Mouse (Mus musculus): Measurements from ENCODE around the gene Ubn1. TPM values are rescaled to one million over a fixed set of nuclear protein-coding genes. Genes with fewer than 3 reads are reported as not detected.

Ubn1 gene
- polyA plus RNA-seq, 1 experiment from 2014 or later, result 27.7 TPM

DNA sequence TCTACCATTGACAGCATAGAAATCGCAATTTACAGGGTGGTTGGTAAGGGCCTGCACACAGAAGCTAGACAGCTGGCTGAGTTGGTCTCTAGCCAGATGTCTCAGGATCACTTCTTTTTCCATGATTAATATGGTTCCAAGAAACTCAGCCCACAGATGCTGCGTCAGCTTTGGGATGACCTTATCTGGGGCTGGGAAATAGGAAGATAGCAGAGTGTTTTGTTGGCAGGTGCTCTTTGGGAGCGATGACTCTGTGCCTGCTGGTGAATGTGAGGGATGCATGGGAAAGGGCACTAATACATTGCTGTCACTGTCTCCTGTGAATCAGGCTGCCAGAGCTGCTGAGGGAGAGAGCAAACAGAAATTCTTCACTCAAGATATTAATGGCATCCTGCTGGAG, 20.5 kb downstream of the Ubn1 start:
- in situ Hi-C loops (cut with MboI; ENCODE audit: low pct_unique_long_range_greater_than_20kb), result no loop called here
- no peak for TF ChIP-seq CTCF (IDR thresholded peaks at IDR 0.05)
- POLR2A ChIA-PET, result interaction anchor here (0.7 kb wide), 1 partner anchor 20 kb away, joined by 3 read pairs; the partner anchor contains the start of genes Glyr1 and Ubn1
- no peak for DNase-seq (ENCODE audit: low read depth, low spot score)
- no peaks in the 10 kb centered on the region for H3K27me3 ChIP-seq
- ATAC-seq, result no peak
- CTCF ChIA-PET, result interaction anchor here (2.0 kb wide), 1 partner anchor 9 kb away, joined by 4 read pairs; no protein-coding TSS in a partner anchor

DNA sequence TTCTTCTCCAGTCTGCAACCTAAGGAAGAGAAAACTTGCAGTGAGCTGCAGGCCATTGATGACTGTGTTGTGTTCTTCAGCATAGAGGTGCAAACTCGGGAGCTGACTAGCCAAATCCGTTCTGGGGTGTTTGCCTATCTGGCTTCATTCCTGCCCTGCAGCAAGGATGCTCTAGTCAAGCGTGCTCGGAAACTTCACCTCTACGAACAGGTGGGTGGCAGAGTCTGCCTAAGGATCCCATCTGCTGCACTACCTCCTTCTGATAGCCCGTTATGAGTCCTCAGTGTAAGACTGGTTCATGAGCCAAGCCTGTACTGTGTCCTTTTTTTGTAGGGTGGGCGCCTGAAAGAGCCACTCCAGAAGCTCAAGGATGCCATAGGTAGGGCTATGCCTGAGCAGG, 22.1 kb downstream of the Ubn1 start:
- ATAC-seq, result no peak
- TF ChIP-seq CTCF (IDR thresholded peaks at IDR 0.05), result no peak
- CTCF ChIA-PET, result interaction anchor here (1.3 kb wide), 2 partner anchors 22 to 57 kb away, joined by 3 read pairs; no protein-coding TSS in a partner anchor
- no peak for DNase-seq (ENCODE audit: low read depth, low spot score)
- POLR2A ChIA-PET, result interaction anchor here (0.6 kb wide), 1 partner anchor 356 kb away, joined by 4 read pairs; no protein-coding TSS in a partner anchor
- in situ Hi-C loops (cut with MboI; ENCODE audit: low pct_unique_long_range_greater_than_20kb), result no loop called here
- H3K27me3 ChIP-seq, result no peaks in the 10 kb centered on the region

DNA sequence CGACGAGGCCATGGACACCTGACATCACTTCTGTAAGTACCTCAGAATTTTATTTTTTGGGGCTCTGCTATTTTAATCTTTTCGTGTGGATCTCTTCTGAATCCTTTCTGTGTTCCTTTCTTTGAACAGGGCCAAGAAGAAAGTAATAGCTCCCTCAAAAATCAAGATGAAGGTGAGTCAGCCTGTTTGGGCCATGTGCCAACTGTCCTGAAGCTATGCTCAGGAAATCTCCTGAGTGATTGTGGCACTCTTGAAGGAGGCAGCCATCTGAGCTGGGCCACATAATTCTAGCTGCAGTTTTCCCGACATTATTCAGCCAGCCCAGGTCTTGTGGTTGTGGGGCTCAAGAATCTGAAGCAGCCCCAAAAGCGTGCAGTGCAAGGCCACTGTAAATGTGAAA, 24.5 kb downstream of the Ubn1 start:
- in situ Hi-C loops (cut with MboI; ENCODE audit: low pct_unique_long_range_greater_than_20kb), result no loop called here
- TF ChIP-seq CTCF (IDR thresholded peaks at IDR 0.05), result no peak
- ATAC-seq (peak; percentile 35), DNase-seq (ENCODE audit: low read depth, low spot score) (peak; percentile 60)
- ChIA-PET POLR2A (no interaction called here), CTCF (no interaction called here)
- no peaks in the 10 kb centered on the region for H3K27me3 ChIP-seq

DNA sequence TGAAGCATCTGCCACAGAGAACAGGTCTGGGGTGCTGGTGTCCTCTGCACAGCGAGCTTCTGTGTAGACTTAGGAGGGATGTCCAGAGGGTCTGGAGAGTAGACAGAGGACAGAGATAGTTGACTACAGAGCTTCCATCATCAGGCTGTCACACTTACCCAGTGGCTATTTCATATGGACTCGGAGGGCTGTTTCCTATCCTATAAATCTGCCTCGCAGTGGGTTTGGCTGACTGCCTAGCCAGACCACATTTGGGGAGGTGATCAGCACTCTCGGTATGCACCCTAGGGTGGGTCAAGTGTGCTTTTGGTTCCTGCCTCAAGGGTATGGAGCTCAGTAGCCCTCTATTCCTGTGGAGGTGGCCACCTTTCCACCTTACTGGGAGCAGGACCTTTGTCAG, 35.3 kb downstream of the Ubn1 start:
- ChIA-PET CTCF (no interaction called here), POLR2A (no interaction called here)
- ATAC-seq, result no peak
- in situ Hi-C loops (cut with MboI; ENCODE audit: low pct_unique_long_range_greater_than_20kb), result no loop called here
- DNase-seq (ENCODE audit: low read depth, low spot score), result no peak
- peaks cover 7% of the 10 kb centered on the region for H3K27me3 ChIP-seq
- TF ChIP-seq CTCF (IDR thresholded peaks at IDR 0.05), result no peak

DNA sequence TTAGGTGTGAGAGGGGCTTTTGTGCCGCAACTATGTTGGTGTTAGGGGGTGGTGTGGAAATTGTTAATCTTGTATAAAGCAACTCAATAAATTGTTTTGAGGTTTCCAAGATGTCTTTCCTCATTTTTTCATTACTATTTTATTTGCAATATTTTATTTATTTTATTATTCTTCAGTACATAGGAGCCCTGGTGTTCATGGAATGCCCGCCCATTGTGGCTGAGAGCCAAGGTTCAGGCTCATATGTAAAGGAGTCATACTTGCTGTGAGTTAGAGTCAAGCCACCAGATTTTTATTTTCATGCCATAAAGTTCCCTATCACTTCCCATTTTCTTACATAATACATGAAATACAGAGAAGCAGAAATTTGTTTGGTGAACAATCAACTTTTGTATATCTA, 36.3 kb downstream of the Ubn1 start:
- ATAC-seq, result no peak
- in situ Hi-C loops (cut with MboI; ENCODE audit: low pct_unique_long_range_greater_than_20kb), result no loop called here
- ChIA-PET CTCF (no interaction called here), POLR2A (no interaction called here)
- no peak for DNase-seq (ENCODE audit: low read depth, low spot score)
- H3K27me3 ChIP-seq, result peaks cover 7% of the 10 kb centered on the region
- no peak for TF ChIP-seq CTCF (IDR thresholded peaks at IDR 0.05)

DNA sequence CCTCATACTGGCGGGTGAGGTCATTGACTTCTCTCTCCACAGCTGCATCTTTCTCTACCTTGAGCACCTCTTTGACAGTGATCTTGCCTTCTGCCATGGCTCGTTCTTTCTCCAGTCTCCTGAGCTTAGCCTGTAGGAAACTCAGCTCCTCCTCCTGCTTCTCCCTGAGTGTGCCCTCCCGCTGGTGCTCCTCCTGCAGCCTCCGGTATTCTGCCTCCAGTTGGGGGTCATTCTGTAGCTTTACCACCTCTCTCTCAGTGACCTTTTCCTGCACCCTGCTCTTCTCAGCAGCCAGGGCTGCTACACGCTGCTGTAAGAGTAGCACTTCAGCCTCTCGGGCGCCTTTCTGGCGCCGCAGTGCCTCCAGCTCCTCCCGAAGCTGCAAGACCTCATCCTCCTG, 39.2 kb downstream of the Ubn1 start:
- DNase-seq (ENCODE audit: low read depth, low spot score) (no peak), ATAC-seq (no peak)
- in situ Hi-C loops (cut with MboI; ENCODE audit: low pct_unique_long_range_greater_than_20kb), result no loop called here
- peaks cover 13% of the 10 kb centered on the region for H3K27me3 ChIP-seq
- ChIA-PET POLR2A (interaction anchor here (1.4 kb wide), 1 partner anchor 39 kb away, joined by 3 read pairs; the partner anchor contains the start of genes Glyr1 and Ubn1), CTCF (no interaction called here)
- no peak for TF ChIP-seq CTCF (IDR thresholded peaks at IDR 0.05)

DNA sequence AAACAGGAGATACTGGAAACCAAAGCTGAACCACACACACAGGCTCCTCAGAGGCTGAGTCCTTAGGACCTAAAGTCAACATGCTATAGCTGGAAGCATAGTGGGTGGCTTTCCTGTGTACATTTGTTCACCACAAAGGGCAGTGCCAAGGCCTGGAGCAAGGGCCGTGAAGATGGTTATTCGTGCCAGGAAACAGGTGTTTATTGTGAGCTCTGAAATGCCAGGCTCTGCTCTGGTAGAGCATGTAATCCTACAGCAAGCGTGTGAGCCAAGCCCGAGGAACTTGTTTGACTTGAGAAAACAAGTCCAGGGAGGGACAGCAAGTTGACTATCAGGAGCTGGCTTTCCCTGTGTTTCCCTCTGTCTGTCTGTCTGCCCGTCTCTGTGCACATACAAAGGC, 43.4 kb downstream of the Ubn1 start:
- ATAC-seq (peak; percentile 70), DNase-seq (ENCODE audit: low read depth, low spot score) (peak; percentile 91)
- TF ChIP-seq CTCF (IDR thresholded peaks at IDR 0.05), result no peak
- ChIA-PET POLR2A (interaction anchor here (1.1 kb wide), 1 partner anchor 16 kb away, joined by 3 read pairs; no protein-coding TSS in a partner anchor), CTCF (interaction anchor here (0.8 to 1.3 kb wide), 4 partner anchors 16 to 52 kb away, joined by 3 to 4 read pairs (median 3); no protein-coding TSS in a partner anchor)
- in situ Hi-C loops (cut with MboI; ENCODE audit: low pct_unique_long_range_greater_than_20kb), result no loop called here
- H3K27me3 ChIP-seq, result peaks cover 25% of the 10 kb centered on the region

DNA sequence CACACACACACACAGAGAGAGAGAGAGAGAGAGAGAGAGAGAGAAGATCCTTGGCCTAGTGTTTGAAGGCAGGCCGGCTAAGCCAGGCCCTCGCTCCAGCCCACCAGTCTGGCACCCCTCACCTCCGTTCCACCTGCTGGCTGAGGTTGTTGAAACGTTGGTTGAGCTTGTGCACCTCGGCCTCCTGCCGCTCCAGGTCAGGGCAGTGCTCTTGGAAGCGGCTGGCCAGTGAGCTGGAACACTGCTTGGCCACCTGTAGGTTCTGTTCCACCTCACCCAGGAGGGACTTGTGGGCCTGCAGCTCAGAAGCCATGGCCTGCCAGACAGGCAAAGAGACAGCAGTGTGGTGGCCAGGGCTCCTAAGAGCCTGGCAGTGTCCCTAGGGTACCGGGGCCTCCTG, 46.6 kb downstream of the Ubn1 start:
- in situ Hi-C loops (cut with MboI; ENCODE audit: low pct_unique_long_range_greater_than_20kb), result loop anchor here (5.0 kb wide), 1 partner anchor 36 kb away; the partner anchor contains the start of gene Ppl
- peaks cover 35% of the 10 kb centered on the region for H3K27me3 ChIP-seq
- no peak for TF ChIP-seq CTCF (IDR thresholded peaks at IDR 0.05)
- POLR2A ChIA-PET, result no interaction called here
- CTCF ChIA-PET, result no interaction called here
- no peak for ATAC-seq
- DNase-seq (ENCODE audit: low read depth, low spot score), result no peak

DNA sequence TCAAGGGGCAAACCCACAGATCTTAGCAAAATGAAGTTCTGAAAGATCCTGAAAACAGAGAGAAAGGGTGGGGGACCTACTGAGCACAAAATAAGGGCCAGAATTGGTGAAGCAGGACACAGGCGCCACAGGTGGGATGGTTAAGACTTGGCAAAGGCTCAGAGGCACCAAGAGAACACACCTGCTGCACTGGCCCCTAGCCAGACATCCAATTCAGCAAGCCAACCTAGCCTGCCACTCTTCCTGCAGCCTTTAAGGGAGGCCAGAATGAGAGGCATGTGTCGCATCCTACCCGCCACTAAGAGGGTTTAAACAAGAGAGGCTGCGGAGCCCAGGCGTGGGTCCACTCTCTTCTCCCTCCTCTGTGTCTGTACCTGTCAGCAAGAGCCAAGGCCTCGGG, 51.1 kb downstream of the Ubn1 start:
- CTCF ChIA-PET, result no interaction called here
- no peak for DNase-seq (ENCODE audit: low read depth, low spot score)
- H3K27me3 ChIP-seq, result peaks cover 56% of the 10 kb centered on the region
- no peak for ATAC-seq
- no peak for TF ChIP-seq CTCF (IDR thresholded peaks at IDR 0.05)
- in situ Hi-C loops (cut with MboI; ENCODE audit: low pct_unique_long_range_greater_than_20kb), result no loop called here
- POLR2A ChIA-PET, result no interaction called here

DNA sequence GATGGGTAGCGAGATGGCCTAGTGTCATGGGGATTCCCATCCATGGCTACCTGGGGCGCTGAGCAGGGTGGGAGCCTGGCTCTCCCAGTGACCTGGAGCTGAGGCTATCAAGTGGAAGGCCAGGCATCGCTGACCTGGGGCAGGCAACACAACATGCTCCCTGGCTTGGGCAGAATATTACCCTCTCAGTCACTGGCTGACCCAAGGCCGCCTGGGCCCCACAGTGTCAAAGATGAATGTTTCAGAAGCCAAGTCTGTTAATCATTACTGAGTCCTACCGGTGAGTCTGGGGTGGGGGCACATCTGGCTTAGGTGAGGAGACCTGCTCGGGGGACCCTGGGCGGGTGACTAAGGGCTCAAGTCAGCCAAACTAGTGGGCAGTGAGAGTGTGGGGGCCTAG, 60.0 kb downstream of the Ubn1 start:
- no peak for ATAC-seq
- in situ Hi-C loops (cut with MboI; ENCODE audit: low pct_unique_long_range_greater_than_20kb), result no loop called here
- TF ChIP-seq CTCF (IDR thresholded peaks at IDR 0.05), result no peak
- ChIA-PET POLR2A (no interaction called here), CTCF (interaction anchor here (1.1 kb wide), 1 partner anchor 25 kb away, joined by 3 read pairs; no protein-coding TSS in a partner anchor)
- H3K27me3 ChIP-seq, result peaks cover 16% of the 10 kb centered on the region
- DNase-seq (ENCODE audit: low read depth, low spot score), result no peak

DNA sequence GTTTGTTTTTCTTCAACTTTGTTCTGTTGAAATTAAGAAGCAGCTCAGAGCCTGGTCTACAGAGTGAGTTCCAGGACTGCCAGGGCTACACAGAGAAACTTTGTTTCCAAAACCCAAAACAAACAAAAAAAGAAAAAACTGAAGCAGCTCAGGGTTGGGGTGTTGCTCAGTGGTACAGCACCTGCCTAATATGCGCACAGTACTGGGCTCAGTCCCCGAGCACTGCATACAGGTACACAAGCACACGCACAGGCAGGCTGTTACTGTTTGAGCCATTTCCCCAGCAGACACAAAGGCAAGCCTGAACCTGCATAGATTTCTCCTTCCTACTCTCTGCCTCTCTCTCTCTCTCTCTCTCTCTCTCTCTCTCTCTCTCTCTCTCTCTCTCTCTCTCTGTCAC, 61.2 kb downstream of the Ubn1 start:
- no peak for TF ChIP-seq CTCF (IDR thresholded peaks at IDR 0.05)
- POLR2A ChIA-PET, result no interaction called here
- in situ Hi-C loops (cut with MboI; ENCODE audit: low pct_unique_long_range_greater_than_20kb), result no loop called here
- CTCF ChIA-PET, result interaction anchor here (1.1 kb wide), 1 partner anchor 24 kb away, joined by 3 read pairs; no protein-coding TSS in a partner anchor
- no peak for DNase-seq (ENCODE audit: low read depth, low spot score)
- peaks cover 11% of the 10 kb centered on the region for H3K27me3 ChIP-seq
- ATAC-seq, result no peak

Data from Patski (cell line).